Mouse (Mus musculus) testis, adult 10 weeks (tissue): ENCODE results near the gene Atp5d. TPM values are rescaled to one million over a fixed set of nuclear protein-coding genes. Genes with fewer than 3 reads are reported as not detected.

Experiments used
- polyA plus RNA-seq: library from polyadenylated mRNA; stranded (reverse); fragments of 350-450 nt; fragmentation: Illumina TruSeq; extraction: RNeasy Lipid Tissue Mini Kit (QIAGEN cat#74804); gene quantifications from one replicate; pipeline ENCODE4 v1.2.3, GENCODE M21; 2014; ENCODE audit warnings: low read depth, low replicate concordance

The Atp5d gene
- polyA plus RNA-seq = 0.21 TPM

DNA sequence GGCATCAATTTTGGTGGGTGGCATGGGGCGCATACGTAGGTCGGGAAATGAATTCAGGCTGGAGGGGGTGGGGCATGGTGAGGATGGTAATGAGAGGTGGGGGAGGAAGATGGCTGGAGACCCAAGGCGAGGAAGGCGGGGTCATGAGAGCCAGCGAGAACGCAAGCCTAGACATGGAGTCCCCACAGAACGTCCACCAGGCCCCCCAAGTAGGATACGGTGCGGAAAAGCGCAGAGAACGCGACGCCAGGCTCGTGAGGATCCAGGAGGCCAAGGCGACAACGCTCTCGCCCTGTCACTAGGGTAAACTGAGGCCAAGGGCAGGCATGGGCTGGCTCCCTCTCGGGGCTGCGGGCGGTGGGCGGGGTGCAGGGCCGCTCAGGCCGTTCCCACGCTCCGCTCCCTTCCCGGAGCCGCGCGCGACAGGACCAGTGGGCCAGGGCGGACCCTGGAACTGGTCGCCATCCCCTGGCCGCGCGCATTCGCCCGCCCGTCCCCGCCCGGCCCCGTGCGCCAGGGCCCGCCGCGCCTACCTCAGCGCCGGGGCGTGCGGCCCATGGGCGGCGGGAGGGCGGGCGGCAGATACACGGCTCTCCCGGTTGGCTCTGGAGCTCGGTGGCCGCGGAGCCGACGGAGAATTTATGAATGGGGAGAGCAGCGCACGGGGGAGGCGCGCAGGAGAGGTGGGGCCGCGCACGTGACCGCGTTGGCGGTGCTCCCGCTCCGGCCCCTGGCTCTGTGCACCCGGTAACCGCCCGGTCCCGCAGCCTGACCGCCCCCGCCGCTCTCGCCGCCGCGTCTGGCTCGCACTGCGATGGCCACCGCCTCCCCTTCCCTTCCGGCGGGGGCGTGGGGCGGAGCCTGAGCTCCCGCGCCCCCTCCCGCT lies at the start of gene Atp5d:
Atp5d (plus strand) TSS at position 80 of the 886 bp plus-strand sequence.

DNA sequence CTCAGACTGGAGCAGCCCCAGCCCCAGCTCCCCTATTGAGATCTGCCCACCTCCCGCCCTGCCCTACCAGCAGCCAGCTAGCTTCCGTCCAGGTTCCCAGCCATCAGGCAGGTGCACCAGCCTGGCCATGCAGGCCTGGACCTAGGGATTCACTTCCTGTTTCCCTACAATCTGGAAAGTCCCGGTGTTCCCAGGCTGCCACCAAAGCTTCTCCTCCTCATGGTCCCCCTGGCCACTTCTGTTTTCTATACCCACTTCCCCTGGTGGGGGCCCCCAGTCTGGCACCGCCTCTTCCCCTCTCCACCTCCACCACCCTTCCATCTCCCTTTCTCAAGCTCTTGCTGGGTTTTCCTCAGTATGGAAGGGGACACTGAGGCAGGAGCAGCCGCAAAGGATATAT lies 33.0 kb upstream of the Atp5d start, which contains the start of gene Sbno2:
Sbno2 (minus strand) TSS at position 112 of the 400 bp plus-strand sequence.

GRCm38 (mm10) chr10:80115290-80115943 lies 23.0 kb upstream of the Atp5d start, which contains the start of gene Stk11:
Stk11 (plus strand) TSS chr10:80115803.

DNA sequence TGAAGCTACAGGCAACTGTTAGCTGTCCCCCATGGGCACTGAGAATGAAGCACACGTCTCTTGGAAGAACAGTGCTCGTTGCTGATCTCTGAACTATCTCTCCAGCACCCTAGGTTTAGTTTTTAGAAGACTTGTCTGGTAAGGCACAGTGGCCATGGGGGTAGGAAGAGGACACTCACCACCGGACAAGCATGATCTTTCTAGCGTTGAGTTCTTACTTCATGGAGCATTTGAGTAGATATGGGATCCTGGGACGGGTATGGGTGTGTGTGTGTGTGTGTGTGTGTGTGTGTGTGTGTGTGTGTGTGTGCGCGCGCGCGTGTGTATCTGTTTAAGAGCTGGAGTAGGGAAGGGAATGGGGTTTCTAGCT lies 2.2 kb downstream of the Atp5d start, which contains the start of gene Cbarp:
Cbarp (minus strand) TSS at position 170 of the 370 bp plus-strand sequence.

GRCm38 (mm10) chr10:80147719-80148601 lies 9.5 kb downstream of the Atp5d start, which contains the start of gene Midn:
Midn (plus strand) TSS chr10:80148272.

DNA sequence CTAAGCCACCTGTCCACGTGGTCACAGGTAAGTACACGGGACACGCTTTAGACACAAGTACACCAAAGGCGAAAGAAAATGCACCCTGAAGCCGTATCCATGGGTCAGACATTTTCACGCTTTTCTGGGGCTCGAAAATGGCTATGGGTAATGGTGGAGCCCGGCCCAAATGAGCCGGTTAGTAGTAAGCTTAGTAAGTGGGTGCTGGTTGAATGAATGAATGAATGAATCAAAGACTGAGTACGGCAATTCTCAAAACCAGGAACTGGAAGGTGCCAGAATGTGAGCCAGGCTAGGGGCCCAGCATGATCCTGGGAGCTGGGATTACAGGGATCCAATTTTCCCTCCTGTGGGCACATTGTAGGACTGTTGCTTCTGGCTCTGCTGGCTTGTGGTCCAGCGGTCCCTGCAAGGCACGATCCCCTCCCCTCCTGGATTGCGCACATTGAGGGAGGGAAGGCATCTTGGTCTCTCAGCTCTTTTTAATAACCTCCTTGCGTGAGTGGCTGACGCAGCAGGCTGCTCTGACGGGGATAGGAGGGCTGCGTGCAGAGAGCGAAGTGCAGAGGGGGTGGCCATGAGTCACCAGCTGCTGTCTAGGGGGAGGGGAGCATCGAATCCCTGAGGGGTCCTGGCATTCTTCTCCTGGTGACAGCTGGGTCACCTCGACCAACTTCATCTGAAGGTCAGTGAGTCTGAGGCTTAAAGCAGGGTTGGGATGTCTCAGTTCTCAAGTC lies 27.1 kb downstream of the Atp5d start, which contains the start of gene Cirbp:
Cirbp (plus strand) TSS at position 594 of the 737 bp plus-strand sequence.

GRCm38 (mm10) chr10:80172527-80173292 lies 34.3 kb downstream of the Atp5d start, which contains the start of gene 1600002K03Rik:
1600002K03Rik (plus strand) TSS chr10:80172944.

DNA sequence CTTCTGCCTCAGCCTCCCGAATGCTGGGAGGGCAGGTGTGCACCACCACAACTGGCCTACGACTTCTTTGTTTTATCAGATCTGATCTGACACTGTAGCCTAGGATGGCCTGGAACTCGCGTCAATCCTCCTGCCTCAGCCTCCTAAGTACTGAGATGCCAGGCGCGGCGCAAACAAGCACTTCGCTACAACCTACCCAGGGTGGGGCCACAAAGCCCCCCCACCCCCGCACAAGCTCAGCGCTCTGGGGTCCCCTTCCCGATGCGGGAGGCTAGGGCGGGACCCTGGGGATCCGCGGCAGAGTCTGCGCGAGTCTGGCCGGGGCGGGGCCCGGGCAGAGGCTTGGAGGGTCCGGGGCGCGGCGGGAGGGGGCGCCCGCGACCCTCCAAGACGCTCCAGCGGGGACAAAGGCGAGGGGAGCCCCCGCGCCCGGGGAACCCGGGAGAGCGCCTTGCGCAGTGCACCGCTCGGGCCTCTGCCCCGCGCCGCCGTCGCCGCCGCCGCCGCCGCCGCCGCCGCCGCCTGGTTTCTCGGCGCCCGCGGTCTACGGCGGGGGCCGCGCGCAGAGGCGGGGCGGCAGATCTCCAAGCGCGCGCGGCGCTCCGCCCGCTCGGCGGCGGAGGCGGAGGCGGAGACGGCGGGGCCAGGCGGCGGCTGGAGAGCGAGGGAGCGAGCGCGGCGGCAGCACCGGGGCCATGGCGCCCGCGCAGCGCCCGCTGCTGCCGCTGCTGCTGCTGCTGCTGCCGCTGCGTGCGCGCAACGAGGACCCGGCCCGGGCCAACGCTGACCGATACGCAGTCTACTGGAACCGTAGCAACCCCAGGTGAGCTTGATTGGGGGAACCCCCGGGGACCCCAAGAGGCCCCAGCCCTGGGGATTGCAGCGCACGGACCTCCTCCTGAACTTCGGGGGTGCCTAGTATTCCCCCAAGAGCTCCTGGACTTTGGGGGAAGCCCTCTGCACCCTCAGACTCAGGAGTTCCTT lies 40.9 kb downstream of the Atp5d start, which contains the start of gene Efna2:
Efna2 (plus strand) TSS at position 415 of the 984 bp plus-strand sequence.

Other genes with a start within 250 kb of the Atp5d start
- gene Cfd, start 247.8 kb upstream of the Atp5d start, polyA plus RNA-seq = not detected
- 0.87 TPM for gene Med16, start 229.7 kb upstream of the Atp5d start, polyA plus RNA-seq
- not detected for gene Gm26602, start 227.8 kb upstream of the Atp5d start, polyA plus RNA-seq
- gene Kiss1r, start 221.7 kb upstream of the Atp5d start, polyA plus RNA-seq = not detected
- 1.1 TPM for gene R3hdm4, start 217.4 kb upstream of the Atp5d start, polyA plus RNA-seq
- gene Arid3a, start 211.6 kb upstream of the Atp5d start, polyA plus RNA-seq = 1.3 TPM
- 2.0 TPM for gene Wdr18, start 178.5 kb upstream of the Atp5d start, polyA plus RNA-seq
- gene Grin3b, start 167.9 kb upstream of the Atp5d start, polyA plus RNA-seq = not detected
- gene Tmem259, start 154.3 kb upstream of the Atp5d start, polyA plus RNA-seq = 1.0 TPM
- 0.48 TPM for gene Cnn2, start 150.0 kb upstream of the Atp5d start, polyA plus RNA-seq
- gene Abca7, start 142.1 kb upstream of the Atp5d start, polyA plus RNA-seq = 0.06 TPM
- not detected for gene Arhgap45, start 122.0 kb upstream of the Atp5d start, polyA plus RNA-seq
- gene Polr2e, start 98.8 kb upstream of the Atp5d start, polyA plus RNA-seq = 0.28 TPM
- 260 TPM for gene Gpx4, start 91.5 kb upstream of the Atp5d start, polyA plus RNA-seq
- gene Sbno2, start 33.1 kb upstream of the Atp5d start, polyA plus RNA-seq = 0.52 TPM
- 7.2 TPM for gene Stk11, start 22.8 kb upstream of the Atp5d start, polyA plus RNA-seq
- not detected for gene Cbarp, start 2.2 kb downstream of the Atp5d start, polyA plus RNA-seq
- 3.2 TPM for gene Midn, start 9.6 kb downstream of the Atp5d start, polyA plus RNA-seq
- gene Cirbp, start 27.4 kb downstream of the Atp5d start, polyA plus RNA-seq = 37.8 TPM
- gene 1600002K03Rik, start 34.3 kb downstream of the Atp5d start, polyA plus RNA-seq = 1.1 TPM
- gene Efna2, start 40.9 kb downstream of the Atp5d start, polyA plus RNA-seq = 0.39 TPM
- gene Mum1, start 87.8 kb downstream of the Atp5d start, polyA plus RNA-seq = 72.4 TPM
- gene Ndufs7, start 110.5 kb downstream of the Atp5d start, polyA plus RNA-seq = 0.88 TPM
- gene Gamt, start 122.4 kb downstream of the Atp5d start, polyA plus RNA-seq = 1.2 TPM
- gene Dazap1, start 122.9 kb downstream of the Atp5d start, polyA plus RNA-seq = 43.5 TPM
- gene Rps15, start 153.8 kb downstream of the Atp5d start, polyA plus RNA-seq = 0.57 TPM
- not detected for gene Apc2, start 157.3 kb downstream of the Atp5d start, polyA plus RNA-seq
- 0.62 TPM for gene 2310011J03Rik, start 181.9 kb downstream of the Atp5d start, polyA plus RNA-seq
- 3.3 TPM for gene Pcsk4, start 190.9 kb downstream of the Atp5d start, polyA plus RNA-seq
- 35.5 TPM for gene Reep6, start 191.3 kb downstream of the Atp5d start, polyA plus RNA-seq
- gene Adamtsl5, start 209.8 kb downstream of the Atp5d start, polyA plus RNA-seq = 0.31 TPM
- not detected for gene Plk5, start 217.8 kb downstream of the Atp5d start, polyA plus RNA-seq
- 15.6 TPM for gene Mex3d, start 249.0 kb downstream of the Atp5d start, polyA plus RNA-seq